Mouse (Mus musculus): ENCODE measurements around the gene Zcchc10.

DNA sequence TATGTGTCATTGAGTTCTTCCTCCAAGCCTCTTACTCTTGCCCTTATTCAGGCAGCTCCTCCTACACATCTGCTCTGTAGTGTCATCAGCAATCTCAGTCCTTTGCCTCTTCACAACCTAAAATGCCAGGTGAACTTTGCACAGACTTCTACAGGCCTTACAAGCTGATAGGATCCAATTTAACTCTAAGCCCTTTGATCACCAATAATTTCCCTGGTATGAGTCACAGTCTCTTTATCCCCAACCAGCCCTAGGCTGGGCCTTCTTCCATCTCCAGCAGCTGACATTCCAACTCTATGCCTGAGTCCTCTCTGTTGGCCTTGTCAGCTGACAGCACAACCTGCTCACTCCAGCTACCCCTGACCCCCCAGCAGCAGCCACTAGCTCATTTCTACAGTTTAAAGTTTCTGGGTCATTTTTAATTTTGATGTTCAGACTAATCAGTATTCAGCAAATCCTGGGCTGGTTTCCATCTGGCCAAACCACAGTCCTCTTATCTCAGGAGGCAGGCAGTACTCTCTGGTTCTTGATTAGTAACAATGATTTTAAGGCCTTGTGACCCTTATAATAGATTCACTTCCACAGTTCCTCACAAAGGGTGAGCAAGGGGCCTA is 16.1 kb upstream of the Zcchc10 start:
- TF ChIP-seq POLR2A (IDR thresholded peaks at IDR 0.05; ENCODE audit: insufficient read depth, low read depth, low read length): no peak
- no peak for TF ChIP-seq CTCF (IDR thresholded peaks at IDR 0.05)
- no peak for TF ChIP-seq EP300 (IDR thresholded peaks at IDR 0.05; ENCODE audit: insufficient read depth, low read depth, low read length)
